In the genomic region with DNA sequence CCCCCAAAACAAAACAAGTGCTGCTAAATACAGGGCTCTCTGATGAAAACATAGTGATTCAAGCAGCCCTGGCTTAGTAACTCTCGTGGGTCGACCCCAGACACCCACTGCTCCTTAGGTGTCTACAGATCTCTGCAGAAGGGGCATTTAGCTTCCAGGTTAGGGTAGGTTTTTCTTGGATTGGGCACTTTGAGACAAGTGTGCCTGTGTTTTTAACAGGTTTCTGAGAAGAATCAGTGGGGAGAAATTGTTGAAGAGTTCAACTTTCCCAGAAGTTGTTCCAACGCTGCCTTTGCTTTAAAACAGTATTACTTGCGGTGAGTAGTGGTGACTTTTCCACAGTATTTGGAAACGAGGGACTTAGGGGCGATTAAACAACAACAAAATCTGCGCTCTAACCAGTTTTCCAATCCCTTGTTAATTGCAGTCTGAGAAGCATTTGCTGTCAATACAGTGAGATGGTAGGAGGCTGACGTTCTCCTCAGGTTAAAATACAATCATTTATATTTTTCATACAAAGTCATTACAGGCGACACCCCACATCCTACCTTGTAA, we compare ENCODE assay signal across 8 mouse cellular contexts. TPM values are rescaled to one million over a fixed set of nuclear protein-coding genes. Genes with fewer than 3 reads are reported as not detected.
DNase-seq lines count a peak whose midpoint lies in the region; ATAC-seq and TF ChIP-seq lines count a peak whose summit lies in the region.

No protein-coding gene starts in this region.

- H3K4me2 ChIP-seq in heart, embryonic 14.5 days (ENCODE audit: low read length), result peak overlapping the region; percentile 86
- peak overlapping the region; percentile 92 for H3K4me2 ChIP-seq in midbrain, embryonic 14.5 days (ENCODE audit: low read length)

- ATAC-seq in heart, embryonic 14.5 days (ENCODE audit: insufficient number of reproducible peaks, insufficient read depth, low FRiP score, low read depth), result no peak
- ATAC-seq in midbrain, embryonic 14.5 days (ENCODE audit: low FRiP score, low TSS enrichment), result no peak

- peak overlapping the region; percentile 92 to 100 for H3K27ac ChIP-seq in heart, embryonic 14.5 days (replicated peaks in 1 of 2; ENCODE audit: control insufficient read depth in 1 of 2, insufficient read depth in 1 of 2, low read depth in 2 of 2, low read length in 2 of 2)
- H3K27ac ChIP-seq in MEL (ENCODE audit: control insufficient read depth, low read depth, low read length), result peak overlapping the region; percentile 96
- H3K27ac ChIP-seq in hindbrain, embryonic 10.5 days, result peak overlapping the region; percentile 100
- H3K27ac ChIP-seq in midbrain, embryonic 14.5 days (replicated peaks; ENCODE audit: low read depth, low read length), result peak overlapping the region; percentile 100

- H3K27me3 ChIP-seq in heart, embryonic 14.5 days (ENCODE audit: control insufficient read depth, insufficient read depth, low read length), result no peaks in the 10 kb centered on the region
- H3K27me3 ChIP-seq in MEL (ENCODE audit: control insufficient read depth in 1 of 2, insufficient read depth in 2 of 2, low read length in 2 of 2), result no peaks in the 10 kb centered on the region
- no peaks in the 10 kb centered on the region for H3K27me3 ChIP-seq in hindbrain, embryonic 10.5 days (ENCODE audit: insufficient read depth, poor library complexity, severe bottlenecking)
- H3K27me3 ChIP-seq in midbrain, embryonic 14.5 days (ENCODE audit: control insufficient read depth, insufficient read depth, low read length), result no peaks in the 10 kb centered on the region

- no peak for TF ChIP-seq POLR2A in MEL (IDR thresholded peaks at IDR 0.05; ENCODE audit: control insufficient read depth in 1 of 2, insufficient read depth in 1 of 2, low read depth in 1 of 2, low read length in 2 of 2, poor library complexity in 1 of 2)

- no peaks in the 10 kb centered on the region for H3K9me3 ChIP-seq in heart, embryonic 14.5 days (ENCODE audit: control insufficient read depth, low read length)
- no peaks in the 10 kb centered on the region for H3K9me3 ChIP-seq in MEL (replicated peaks; ENCODE audit: insufficient read depth, low read length)
- no peaks in the 10 kb centered on the region for H3K9me3 ChIP-seq in hindbrain, embryonic 10.5 days
- no peaks in the 10 kb centered on the region for H3K9me3 ChIP-seq in midbrain, embryonic 14.5 days (ENCODE audit: control insufficient read depth, low read length)

- no peak for TF ChIP-seq EP300 in MEL (IDR thresholded peaks at IDR 0.05; ENCODE audit: low read depth in 1 of 2, low read length in 2 of 2)

- 6% methylated on average over 9 of the region's 9 CpGs for WGBS in heart, embryonic 14.5 days
- WGBS in hindbrain, embryonic 10.5 days, result 12% methylated on average over 9 of the region's 9 CpGs
- WGBS in midbrain, embryonic 14.5 days, result 3% methylated on average over 9 of the region's 9 CpGs

- no peak for DNase-seq in heart, adult 9 months (ENCODE audit: low spot score in 2 of 2)
- DNase-seq in MEL (ENCODE audit: low read depth, low spot score), result peak; percentile 45
- no peak for DNase-seq in hindbrain, embryonic 10.5 days (ENCODE audit: low spot score)
- no peak for DNase-seq in midbrain, embryonic 14.5 days
- DNase-seq in layer of hippocampus, adult 18-20 months (ENCODE audit: low spot score in 2 of 2), result no peak
- DNase-seq in spleen, adult 18-20 months, result no peak
- no peak for DNase-seq in embryo, embryonic 9.5 days (ENCODE audit: extremely low spot score)

- H3K4me3 ChIP-seq in heart, embryonic 14.5 days (ENCODE audit: control insufficient read depth in 1 of 2, insufficient read depth in 1 of 2, low read depth in 1 of 2, low read length in 2 of 2), result peak overlapping the region; percentile 79 to 95
- H3K4me3 ChIP-seq in MEL (ENCODE audit: control insufficient read depth in 1 of 2, insufficient read depth in 1 of 2, low read depth in 2 of 2, low read length in 2 of 2), result peak overlapping the region; percentile 76 to 99
- peak overlapping the region; percentile 84 for H3K4me3 ChIP-seq in hindbrain, embryonic 10.5 days
- H3K4me3 ChIP-seq in midbrain, embryonic 14.5 days (replicated peaks; ENCODE audit: low read depth, low read length), result peak overlapping the region; percentile 76

- TF ChIP-seq CTCF in MEL (IDR thresholded peaks at IDR 0.05 in 2 of 3, conservative IDR thresholded peaks at IDR 0.05 in 1 of 3; ENCODE audit: control insufficient read depth in 1 of 3, insufficient read depth in 1 of 3, low read depth in 2 of 3, low read length in 3 of 3, poor library complexity in 1 of 3, severe bottlenecking in 1 of 3), result no peak

- peak overlapping the region; percentile 100 for H3K9ac ChIP-seq in heart, embryonic 14.5 days (ENCODE audit: low read length)
- H3K9ac ChIP-seq in MEL (ENCODE audit: control insufficient read depth, low read depth, low read length, poor library complexity, severe bottlenecking), result peak overlapping the region; percentile 100
- H3K9ac ChIP-seq in midbrain, embryonic 14.5 days (replicated peaks; ENCODE audit: low read length), result peak overlapping the region; percentile 99

- H3K79me2 ChIP-seq in MEL (ENCODE audit: control insufficient read depth, insufficient read depth, low read length, poor library complexity), result peaks cover 75% of the 10 kb centered on the region

- peaks cover 2 to 23% of the 10 kb centered on the region in 2 experiments for H3K4me1 ChIP-seq in heart, embryonic 14.5 days (ENCODE audit: control insufficient read depth in 2 of 2, insufficient read depth in 2 of 2, low read length in 2 of 2)
- H3K4me1 ChIP-seq in MEL (ENCODE audit: control insufficient read depth in 1 of 2, insufficient read depth in 2 of 2, low read length in 2 of 2), result peaks cover 0 to 22% of the 10 kb centered on the region in 2 experiments; a peak in 3 of 4 replicates
- H3K4me1 ChIP-seq in hindbrain, embryonic 10.5 days (replicated peaks), result peaks cover 28% of the 10 kb centered on the region
- H3K4me1 ChIP-seq in midbrain, embryonic 14.5 days (ENCODE audit: control insufficient read depth, insufficient read depth, low read length), result peaks cover 13% of the 10 kb centered on the region; the same call in 1 of the 2 replicates

- H3K36me3 ChIP-seq in heart, embryonic 14.5 days (ENCODE audit: control insufficient read depth, insufficient read depth, low read length), result peaks cover 15% of the 10 kb centered on the region; the same call in 1 of the 2 replicates
- H3K36me3 ChIP-seq in MEL (ENCODE audit: control insufficient read depth in 1 of 2, insufficient read depth in 2 of 2, low read length in 2 of 2), result peaks cover 0 to 33% of the 10 kb centered on the region in 2 experiments; a peak in 3 of 4 replicates
- H3K36me3 ChIP-seq in hindbrain, embryonic 10.5 days, result peaks cover 23% of the 10 kb centered on the region
- peaks cover 8% of the 10 kb centered on the region; the same call in 1 of the 2 replicates for H3K36me3 ChIP-seq in midbrain, embryonic 14.5 days (ENCODE audit: control insufficient read depth, insufficient read depth, low read length)

- no peak for TF ChIP-seq RAD21 in MEL (IDR thresholded peaks at IDR 0.05; ENCODE audit: low read depth, low read length)

TF ChIP-seq in MEL, 35 proteins besides CTCF, POLR2A, EP300 and RAD21:
- TF ChIP-seq NRF1 (IDR thresholded peaks at IDR 0.05; ENCODE audit: insufficient read depth, low read depth, low read length, poor library complexity, severe bottlenecking), result no peak
- peak; percentile 10; the same call in 1 of the 2 replicates for TF ChIP-seq MXI1 (IDR thresholded peaks at IDR 0.05; ENCODE audit: low read depth, low read length)
- 0 out of 2 replicates have a peak, but pooled peaks have one; percentile 12 for TF ChIP-seq SIN3A (IDR thresholded peaks at IDR 0.05; ENCODE audit: low read length)
- no peak for TF ChIP-seq TCF12 (IDR thresholded peaks at IDR 0.05; ENCODE audit: low read depth, low read length)

RNA-seq across cellular contexts. Expression of a gene that starts 1.6 kb away (rescaled TPM):
- polyA plus RNA-seq in heart, embryonic 14.5 days (2014; fragmentation: Nextera tagmentation; extraction: Ambion mirVana), result 19.4 and 20.3 TPM in 2 replicates
- 20.3 and 21.3 TPM in 2 replicates for total RNA-seq in MEL (2012; rRNA removed)
- 10 to 100 TPM; 25.9 to 31.2 TPM for polyA plus RNA-seq in MEL (2012; ENCODE audit: insufficient read depth in 1 of 2, insufficient read length in 2 of 2, low read depth in 1 of 2, low replicate concordance in 2 of 2, missing spikeins in 1 of 2)
- 25.6 and 27.4 TPM in 2 replicates for polyA plus RNA-seq in hindbrain, embryonic 10.5 days (2016; fragmentation: Nextera tagmentation; extraction: Ambion mirVana)
- polyA plus RNA-seq in midbrain, embryonic 14.5 days (2014; fragmentation: Nextera tagmentation; extraction: Ambion mirVana), result 30.6 and 32.4 TPM in 2 replicates
- total RNA-seq in layer of hippocampus, adult 18-20 months (2021), result 10 to 100 TPM; 33.5 to 34.2 TPM
